Mouse (Mus musculus) MEL (cell line): ENCODE results near the gene Pias3.

Experiments
- CTCF ChIP-seq, 3 experiments: IDR thresholded peaks in 2 of 3; conservative IDR thresholded peaks in 1 of 3; 2 replicates each; pipeline ENCODE4 v1.5.1; 2011 to 2012; ENCODE audit warnings: low read length in 3 of 3, low read depth in 2 of 3, mild to moderate bottlenecking in 2 of 3, improper control_type of control experiment in 1 of 3, inconsistent platforms in 1 of 3, mixed read lengths in 1 of 3, moderate library complexity in 1 of 3; ENCODE audit not compliant: control insufficient read depth in 1 of 3, insufficient read depth in 1 of 3, poor library complexity in 1 of 3, severe bottlenecking in 1 of 3
- HCFC1 ChIP-seq: IDR thresholded peaks from 2 replicates; pipeline ENCODE4 v1.6.1; 2012; ENCODE audit warnings: low read depth, mild to moderate bottlenecking, inconsistent platforms, low read length, improper control_type of control experiment, moderate library complexity
- RAD21 ChIP-seq: IDR thresholded peaks from 2 replicates; pipeline ENCODE4 v1.6.1; 2011; ENCODE audit warnings: mild to moderate bottlenecking, low read depth, low read length, improper control_type of control experiment
- RCOR1 ChIP-seq: IDR thresholded peaks from 2 replicates; pipeline ENCODE4 v1.6.1; 2012; ENCODE audit warnings: low read depth, mild to moderate bottlenecking, inconsistent platforms, low read length, improper control_type of control experiment

- TF ChIP-seq RCOR1: no peak
- TF ChIP-seq HCFC1: no peak
- no peak for TF ChIP-seq RAD21
- no peak for TF ChIP-seq CTCF (IDR thresholded peaks at IDR 0.05 in 2 of 3, conservative IDR thresholded peaks at IDR 0.05 in 1 of 3; ENCODE audit: control insufficient read depth in 1 of 3, insufficient read depth in 1 of 3, low read depth in 2 of 3, low read length in 3 of 3, poor library complexity in 1 of 3, severe bottlenecking in 1 of 3)
These were observed 50.6 kb downstream of the Pias3 start for GRCm38 (mm10) chr3:96746829-96747228.
